1 mouse cellular context compared by ENCODE assay signal in the genomic region with DNA sequence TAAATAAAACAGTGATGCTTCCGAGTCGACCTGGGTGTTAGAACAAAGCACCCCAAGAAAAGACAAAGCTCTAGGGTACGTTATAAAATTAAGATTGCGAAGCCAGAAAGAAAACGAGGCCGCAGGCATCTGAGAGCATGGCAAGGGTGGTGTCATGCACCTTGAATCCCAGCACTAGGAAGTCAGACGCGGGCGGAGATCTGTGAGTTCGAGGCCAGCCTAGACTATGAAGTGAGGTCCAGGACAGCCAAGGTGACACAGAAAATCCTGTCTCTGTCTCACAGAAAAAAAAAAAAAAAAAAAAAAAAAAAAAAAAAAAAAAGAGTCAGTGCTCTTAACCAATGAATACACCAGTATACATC.
A peak's percentile ranks its signal among the peaks of the same experiment; 100 is the strongest.
TF ChIP-seq lines count a peak whose summit lies in the region.

No protein-coding gene starts in this region.

TF ChIP-seq in CH12.LX, 34 proteins besides CTCF, POLR2A, EP300 and RAD21:
- TF ChIP-seq MAZ (IDR thresholded peaks at IDR 0.05; ENCODE audit: low read depth, low read length) (no peak), ZC3H11A (IDR thresholded peaks at IDR 0.05; ENCODE audit: low read depth, low read length) (no peak), HCFC1 (IDR thresholded peaks at IDR 0.05; ENCODE audit: low read depth, low read length) (no peak), ZKSCAN1 (IDR thresholded peaks at IDR 0.05; ENCODE audit: borderline replicate concordance, low read depth, low read length) (no peak), POLR2AphosphoS2 (IDR thresholded peaks at IDR 0.05; ENCODE audit: low read depth, low read length) (no peak), IRF4 (IDR thresholded peaks at IDR 0.05; ENCODE audit: low read depth, low read length) (no peak; the same call in 1 of the 2 replicates), JUN (IDR thresholded peaks at IDR 0.05; ENCODE audit: insufficient read depth, low read depth, low read length) (no peak), NELFE (IDR thresholded peaks at IDR 0.05; ENCODE audit: low read depth, low read length) (0 out of 2 replicates have a peak, but pooled peaks have one; percentile 11), E2F4 (IDR thresholded peaks at IDR 0.05; ENCODE audit: insufficient replicate concordance, low read depth, low read length) (no peak), MAFK (IDR thresholded peaks at IDR 0.05; ENCODE audit: insufficient replicate concordance, low read length) (no peak), USF2 (conservative IDR thresholded peaks at IDR 0.05; ENCODE audit: low read depth, low read length) (no peak), ZNF384 (IDR thresholded peaks at IDR 0.05; ENCODE audit: low read depth, low read length) (peak; percentile 24; the same call in 1 of the 2 replicates), KAT2A (IDR thresholded peaks at IDR 0.05; ENCODE audit: insufficient replicate concordance, low read length) (no peak)
TF ChIP-seq in CH12.LX: peak in this region for 2.
